Mouse (Mus musculus) erythroblast, embryonic 14.5 days (primary cell): Measurements from ENCODE around the gene Klhl30.

Source experiments
- GATA1 ChIP-seq: IDR thresholded peaks from 2 replicates; pipeline ENCODE4 v1.6.1; 2012; ENCODE audit warnings: low read length, inconsistent platforms, mixed read lengths
- TAL1 ChIP-seq: IDR thresholded peaks from 3 replicates; pipeline ENCODE4 v1.6.1; 2012; ENCODE audit warnings: low read length, inconsistent platforms, mixed read lengths

- TF ChIP-seq TAL1 (no peak), GATA1 (no peak)
These were observed 57.0 kb downstream of the Klhl30 start for GRCm38 (mm10) chr1:91407819-91408218.
